Mouse (Mus musculus) limb, embryonic 13.5 days (tissue): ENCODE measurements around the gene Coro1c. TPM values are rescaled to one million over a fixed set of nuclear protein-coding genes. Genes with fewer than 3 reads are reported as not detected.

Experiments used
- ATAC-seq: fragments of 200-750 bp; cut with Nextera tagmentation; 2 replicates; pipeline ENCODE4 v1.8.0; 2017; ENCODE audit warnings: low read depth, moderate number of reproducible peaks, moderate TSS enrichment; ENCODE audit not compliant: low FRiP score
- H3K27ac ChIP-seq: fragments of 300-500 bp; sonication (generic); 2 replicates; pipeline ENCODE4 v1.5.1; 2015; ENCODE audit warnings: inconsistent platforms, mild to moderate bottlenecking, moderate library complexity
- H3K27me3 ChIP-seq: fragments of 300-500 bp; sonication (generic); 2 replicates; pipeline ENCODE4 v1.6.1; 2015; ENCODE audit warnings: mild to moderate bottlenecking, inconsistent platforms
- H3K36me3 ChIP-seq: fragments of 300-500 bp; sonication (generic); 2 replicates; pipeline ENCODE4 v1.6.1; 2015; ENCODE audit warnings: inconsistent platforms, mild to moderate bottlenecking, moderate library complexity
- H3K4me1 ChIP-seq: fragments of 300-500 bp; sonication (generic); 2 replicates; pipeline ENCODE4 v1.6.1; 2015; ENCODE audit warnings: inconsistent platforms
- H3K4me2 ChIP-seq: fragments of 300-500 bp; sonication (generic); replicated peaks from 2 replicates; pipeline ENCODE4 v1.6.1; 2015; ENCODE audit warnings: inconsistent platforms, mild to moderate bottlenecking, moderate library complexity
- H3K4me3 ChIP-seq: fragments of 300-500 bp; sonication (generic); 2 replicates; pipeline ENCODE4 v1.5.1; 2015; ENCODE audit warnings: moderate library complexity, mild to moderate bottlenecking, inconsistent platforms
- H3K9ac ChIP-seq: fragments of 300-500 bp; sonication (generic); 2 replicates; pipeline ENCODE4 v1.6.1; 2015; ENCODE audit warnings: mild to moderate bottlenecking, inconsistent platforms
- H3K9me3 ChIP-seq: fragments of 300-500 bp; sonication (generic); 2 replicates; pipeline ENCODE4 v1.6.1; 2016; ENCODE audit warnings: inconsistent platforms
- WGBS: fragments of 180-500 bp; shearing (Covaris S2); methylation state at CpG from one replicate; pipeline ENCODE4 v1.1.7; 2015; 5-methylcytosine and 5-hydroxymethylcytosine counted together
- polyA plus RNA-seq: library from polyadenylated mRNA; unstranded; fragments of >200 nt; fragmentation: Nextera tagmentation; extraction: Ambion mirVana; gene quantifications from 2 replicates; pipeline ENCODE4 v1.2.1, GENCODE M21; 2015

Coro1c gene
- polyA plus RNA-seq, 1 experiment from 2014 or later: 90.2 TPM

GRCm38 (mm10) chr5:113878943-113879617 lies 29.5 kb downstream of the Coro1c start:
- Histone ChIP-seq H3K36me3 (peaks cover 57% of the 10 kb centered on the region), H3K4me2 (no peak overlapping the region), H3K27ac (no peak overlapping the region), H3K27me3 (no peaks in the 10 kb centered on the region), H3K9me3 (0 out of 2 replicates have a peak, but pooled peaks cover 5% of the 10 kb centered on the region), H3K4me1 (peaks cover 27% of the 10 kb centered on the region), H3K9ac (no peak overlapping the region), H3K4me3 (no peak overlapping the region)
- ATAC-seq: no peak
- WGBS: 92% methylated on average over 17 of the region's 17 CpGs

GRCm38 (mm10) chr5:113877565-113877964 lies 31.0 kb downstream of the Coro1c start:
- Histone ChIP-seq H3K27me3 (no peaks in the 10 kb centered on the region), H3K4me3 (no peak overlapping the region), H3K9me3 (0 out of 2 replicates have a peak, but pooled peaks cover 5% of the 10 kb centered on the region), H3K9ac (no peak overlapping the region), H3K4me2 (no peak overlapping the region), H3K36me3 (peaks cover 57% of the 10 kb centered on the region), H3K4me1 (peaks cover 30% of the 10 kb centered on the region), H3K27ac (no peak overlapping the region)
- 66% methylated on average over 3 of the region's 3 CpGs for WGBS
- no peak for ATAC-seq

DNA sequence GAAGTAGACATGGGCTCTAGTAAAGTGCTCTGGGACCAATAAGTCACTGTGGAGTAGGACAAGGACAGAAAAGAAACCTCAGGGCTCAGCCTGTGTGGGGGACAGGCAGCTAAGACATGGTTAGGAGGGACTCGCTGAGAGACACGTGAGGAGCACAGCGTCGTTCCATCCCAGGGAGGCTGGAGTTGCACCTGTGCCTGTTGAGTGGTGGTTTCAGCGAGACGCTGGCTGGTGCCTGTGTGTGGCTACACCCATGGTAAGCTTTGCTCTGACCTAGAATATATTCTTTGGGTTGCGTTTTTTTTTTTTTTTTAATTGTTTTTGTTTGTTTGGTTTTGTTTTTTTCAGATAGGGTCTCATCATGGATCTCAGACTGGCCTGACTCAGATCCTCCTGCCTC lies 32.4 kb downstream of the Coro1c start:
- no peaks in the 10 kb centered on the region for H3K27me3 ChIP-seq
- peaks cover 38% of the 10 kb centered on the region for H3K4me1 ChIP-seq
- H3K4me3 ChIP-seq: no peak overlapping the region
- no peak overlapping the region for H3K27ac ChIP-seq
- no peak overlapping the region for H3K4me2 ChIP-seq
- ATAC-seq: no peak
- H3K9ac ChIP-seq: no peak overlapping the region
- H3K36me3 ChIP-seq: peaks cover 48% of the 10 kb centered on the region
- 91% methylated on average over 7 of the region's 7 CpGs for WGBS
- 0 out of 2 replicates have a peak, but pooled peaks cover 5% of the 10 kb centered on the region for H3K9me3 ChIP-seq

- H3K27me3 ChIP-seq: no peaks in the 10 kb centered on the region
- H3K4me1 ChIP-seq: peaks cover 43% of the 10 kb centered on the region
- ATAC-seq: no peak
- no peak overlapping the region for H3K27ac ChIP-seq
- no peak overlapping the region for H3K4me2 ChIP-seq
- peaks cover 43% of the 10 kb centered on the region for H3K36me3 ChIP-seq
- WGBS: 88% methylated on average over 4 of the region's 4 CpGs
- H3K4me3 ChIP-seq: no peak overlapping the region
- H3K9me3 ChIP-seq: 0 out of 2 replicates have a peak, but pooled peaks cover 5% of the 10 kb centered on the region
- no peak overlapping the region for H3K9ac ChIP-seq
Observed at GRCm38 (mm10) chr5:113875625-113876024, 32.9 kb downstream of the Coro1c start.

- H3K27me3 ChIP-seq: no peaks in the 10 kb centered on the region
- peaks cover 31% of the 10 kb centered on the region for H3K36me3 ChIP-seq
- WGBS: 66% methylated on average over 19 of the region's 19 CpGs
- peak overlapping the region; percentile 80 for H3K27ac ChIP-seq
- no peak for ATAC-seq
- H3K4me1 ChIP-seq: peaks cover 56% of the 10 kb centered on the region
- H3K4me2 ChIP-seq: peak overlapping the region; percentile 53
- H3K4me3 ChIP-seq: peak overlapping the region; percentile 17; the same call in 1 of the 2 replicates
- H3K9me3 ChIP-seq: 0 out of 2 replicates have a peak, but pooled peaks cover 5% of the 10 kb centered on the region
- H3K9ac ChIP-seq: 0 out of 2 replicates have a peak overlapping the region, but pooled peaks have one; percentile 39
Observed at GRCm38 (mm10) chr5:113874063-113875024, 34.2 kb downstream of the Coro1c start.

DNA sequence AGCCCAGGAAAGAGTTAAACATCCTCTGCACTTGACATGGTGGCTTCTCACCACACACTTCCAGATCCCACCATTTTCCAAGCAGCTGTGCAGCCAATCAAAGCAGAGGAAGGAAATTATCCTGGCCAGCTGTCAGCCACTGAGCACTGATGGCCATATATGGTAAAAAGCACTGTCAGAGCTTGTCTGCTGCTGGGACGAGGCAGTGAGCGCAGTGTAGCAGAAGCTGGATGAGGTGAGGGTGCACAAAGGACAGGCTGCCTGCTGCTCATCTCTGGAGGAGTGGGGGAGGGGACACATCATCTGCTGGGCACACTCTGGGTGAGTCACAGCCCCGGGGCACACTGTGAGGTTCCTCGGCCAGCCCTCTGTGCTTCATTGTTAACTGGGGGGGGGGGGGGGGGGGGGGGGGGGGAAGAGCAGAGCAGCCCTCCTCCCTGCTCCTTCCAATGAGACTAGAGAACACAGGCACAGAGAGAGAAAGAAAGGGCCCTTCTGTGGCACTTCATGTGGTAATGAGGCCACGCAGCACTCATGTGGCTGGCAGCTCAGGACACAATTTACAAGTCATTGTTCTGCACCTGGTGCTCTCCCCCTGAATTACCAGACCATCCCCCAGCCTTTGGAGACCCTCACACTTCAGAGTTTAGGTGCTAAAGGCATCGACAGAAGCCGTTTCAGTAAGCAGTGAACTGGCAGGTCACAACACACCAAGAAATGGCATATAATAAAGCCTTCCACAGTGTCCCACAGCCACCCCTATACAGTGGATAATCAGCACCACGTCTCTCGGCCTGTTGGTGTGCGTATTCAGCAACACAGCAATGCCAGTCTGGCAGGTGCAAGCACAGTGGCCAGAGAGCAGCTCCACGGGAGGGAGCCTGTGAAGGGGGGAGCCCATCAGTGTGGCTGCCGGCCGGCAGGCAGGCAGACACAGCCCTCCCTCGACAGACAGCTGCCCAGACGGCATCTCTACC lies 35.3 kb downstream of the Coro1c start:
- WGBS: 6% methylated on average over 15 of the region's 15 CpGs
- H3K9ac ChIP-seq: peak overlapping the region; percentile 39; the same call in 1 of the 2 replicates
- no peaks in the 10 kb centered on the region for H3K27me3 ChIP-seq
- H3K9me3 ChIP-seq: 0 out of 2 replicates have a peak, but pooled peaks cover 5% of the 10 kb centered on the region
- peak overlapping the region; percentile 53 for H3K4me2 ChIP-seq
- ATAC-seq: peak; percentile 87
- peaks cover 68% of the 10 kb centered on the region for H3K4me1 ChIP-seq
- peaks cover 23% of the 10 kb centered on the region for H3K36me3 ChIP-seq
- H3K27ac ChIP-seq: peak overlapping the region; percentile 80
- H3K4me3 ChIP-seq: peak overlapping the region; percentile 17

GRCm38 (mm10) chr5:113871903-113872548 lies 36.5 kb downstream of the Coro1c start:
- Histone ChIP-seq H3K4me1 (peaks cover 68% of the 10 kb centered on the region), H3K4me2 (no peak overlapping the region), H3K27me3 (no peaks in the 10 kb centered on the region), H3K9ac (no peak overlapping the region), H3K4me3 (no peak overlapping the region), H3K9me3 (0 out of 2 replicates have a peak, but pooled peaks cover 5% of the 10 kb centered on the region), H3K36me3 (peaks cover 22% of the 10 kb centered on the region), H3K27ac (peak overlapping the region; percentile 53; the same call in 1 of the 2 replicates)
- ATAC-seq: no peak
- 83% methylated on average over 7 of the region's 7 CpGs for WGBS

DNA sequence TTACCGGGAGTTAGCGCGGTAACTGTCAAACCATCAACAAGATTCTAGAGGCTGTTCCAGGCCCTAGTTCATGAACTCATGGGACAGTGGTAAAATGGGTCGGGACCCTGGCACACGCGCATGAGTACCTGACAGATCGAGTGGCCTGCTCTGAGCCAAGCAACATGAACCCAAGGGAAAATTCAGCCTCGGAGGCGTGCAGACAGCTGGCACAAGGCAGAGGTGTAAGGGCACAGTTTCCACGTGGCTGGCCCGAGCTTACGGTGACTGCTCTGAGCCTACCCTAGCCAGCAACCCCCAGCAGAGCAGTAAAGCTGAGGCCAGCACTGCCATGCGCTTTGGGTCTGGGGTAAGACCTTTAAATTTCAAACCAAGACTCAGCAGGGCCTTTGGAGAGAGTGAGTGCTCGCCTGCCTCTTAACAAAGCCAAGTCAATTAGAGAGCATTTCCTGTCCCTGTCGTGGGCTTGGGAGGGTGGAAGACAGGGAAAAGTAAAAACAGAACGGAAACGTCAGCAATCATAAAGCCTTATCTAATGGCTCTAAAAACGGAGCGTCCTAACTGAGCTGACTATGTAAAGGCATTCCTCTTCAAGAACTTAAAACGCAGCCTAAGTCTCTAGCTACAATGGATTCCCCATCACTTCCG lies 38.0 kb downstream of the Coro1c start:
- H3K9me3 ChIP-seq: 0 out of 2 replicates have a peak, but pooled peaks cover under 1% of the 10 kb centered on the region

DNA sequence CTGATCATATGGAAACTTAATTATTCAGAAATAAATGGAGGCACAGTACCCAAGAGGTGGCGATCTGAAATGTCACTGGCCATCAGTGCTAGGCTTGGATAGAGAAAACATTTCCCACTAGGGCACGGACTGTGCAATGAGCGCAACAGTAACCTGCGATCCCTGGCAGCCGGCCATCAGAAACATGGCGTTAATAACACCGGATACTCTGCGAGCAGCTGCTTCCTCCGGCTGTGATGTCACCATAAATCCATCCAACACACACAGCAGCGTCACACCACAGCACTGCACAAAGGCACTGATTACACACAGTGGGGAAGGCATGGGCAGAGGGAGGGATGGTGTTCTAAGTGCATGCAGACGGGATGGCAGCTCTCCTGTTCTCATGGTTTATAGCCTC lies 39.4 kb downstream of the Coro1c start:
- H3K9ac ChIP-seq: no peak overlapping the region
- 29% methylated on average over 11 of the region's 11 CpGs for WGBS
- H3K4me2 ChIP-seq: no peak overlapping the region
- peaks cover 8% of the 10 kb centered on the region for H3K36me3 ChIP-seq
- no peaks in the 10 kb centered on the region for H3K9me3 ChIP-seq
- peak; percentile 26; the same call in 1 of the 2 replicates for ATAC-seq
- no peak overlapping the region; the same call in 1 of the 2 replicates for H3K27ac ChIP-seq
- peaks cover 59% of the 10 kb centered on the region for H3K4me1 ChIP-seq
- no peak overlapping the region for H3K4me3 ChIP-seq
- no peaks in the 10 kb centered on the region for H3K27me3 ChIP-seq

More for the DNA sequence above, 38.0 kb downstream of the Coro1c start:
- H3K4me2 ChIP-seq: no peak overlapping the region; the same call in 1 of the 2 replicates
- H3K4me3 ChIP-seq: no peak overlapping the region
- H3K9ac ChIP-seq: 0 out of 2 replicates have a peak overlapping the region, but pooled peaks have one; percentile 35
- H3K36me3 ChIP-seq: peaks cover 9% of the 10 kb centered on the region
- no peaks in the 10 kb centered on the region for H3K27me3 ChIP-seq
- peak overlapping the region; percentile 28; the same call in 1 of the 2 replicates for H3K27ac ChIP-seq
- H3K4me1 ChIP-seq: peaks cover 68% of the 10 kb centered on the region
- 31% methylated on average over 21 of the region's 21 CpGs for WGBS
- ATAC-seq: no peak

- WGBS: 91% methylated on average over 6 of the region's 6 CpGs
- ATAC-seq: no peak
- no peaks in the 10 kb centered on the region for H3K27me3 ChIP-seq
- no peak overlapping the region for H3K27ac ChIP-seq
- no peak overlapping the region for H3K9ac ChIP-seq
- no peaks in the 10 kb centered on the region for H3K9me3 ChIP-seq
- H3K4me3 ChIP-seq: no peak overlapping the region
- H3K4me1 ChIP-seq: peaks cover 18% of the 10 kb centered on the region
- H3K36me3 ChIP-seq: peaks cover 33% of the 10 kb centered on the region
- no peak overlapping the region for H3K4me2 ChIP-seq
Observed at GRCm38 (mm10) chr5:113864992-113865391, 43.6 kb downstream of the Coro1c start.
